Mouse (Mus musculus) lung, postnatal 0 days (tissue): ENCODE data around the gene Lrrc20. TPM values are rescaled to one million over a fixed set of nuclear protein-coding genes. Genes with fewer than 3 reads are reported as not detected.

Experiments
- ATAC-seq: fragments of 200-750 bp; cut with Nextera tagmentation; 2 replicates; pipeline ENCODE4 v1.8.0; 2017; ENCODE audit warnings: moderate library complexity
- DNase-seq: peaks from one replicate; pipeline ENCODE4 v3.0.0-alpha.2; 2016; ENCODE audit warnings: low spot score
- H3K27ac ChIP-seq: fragments of 300-500 bp; sonication (generic); 2 replicates; pipeline ENCODE4 v1.5.1; 2014; ENCODE audit warnings: antibody characterized with exemption, mild to moderate bottlenecking, low read length, mixed read lengths
- H3K27me3 ChIP-seq: fragments of 300-500 bp; sonication (generic); replicated peaks from 2 replicates; pipeline ENCODE4 v1.6.1; 2014; ENCODE audit warnings: low read length, mixed read lengths; ENCODE audit not compliant: insufficient read depth
- H3K36me3 ChIP-seq: fragments of 300-500 bp; sonication (generic); 2 replicates; pipeline ENCODE4 v1.6.1; 2014; ENCODE audit warnings: low read length, mixed read lengths; ENCODE audit not compliant: insufficient read depth
- H3K4me1 ChIP-seq: fragments of 300-500 bp; sonication (generic); 2 replicates; pipeline ENCODE4 v1.6.1; 2014; ENCODE audit warnings: antibody characterized with exemption, low read depth, low read length, mixed read lengths; ENCODE audit not compliant: insufficient read depth
- H3K4me2 ChIP-seq: fragments of 300-500 bp; sonication (generic); replicated peaks from 2 replicates; pipeline ENCODE4 v1.6.1; 2014; ENCODE audit warnings: low read depth, mild to moderate bottlenecking, low read length, moderate library complexity, mixed read lengths
- H3K4me3 ChIP-seq: fragments of 300-500 bp; sonication (generic); 2 replicates; pipeline ENCODE4 v1.5.1; 2014; ENCODE audit warnings: low read depth, low read length
- H3K9ac ChIP-seq: fragments of 300-500 bp; sonication (generic); replicated peaks from 2 replicates; pipeline ENCODE4 v1.6.1; 2014; ENCODE audit warnings: low read depth, mild to moderate bottlenecking
- H3K9me3 ChIP-seq: fragments of 300-500 bp; sonication (generic); 2 replicates; pipeline ENCODE4 v1.6.1; 2016; ENCODE audit warnings: low read length, mixed read lengths
- CTCF ChIP-seq: IDR thresholded peaks from 2 replicates; pipeline ENCODE4 v1.5.1; 2016; ENCODE audit warnings: antibody characterized with exemption, mild to moderate bottlenecking
- EP300 ChIP-seq: IDR thresholded peaks from 2 replicates; pipeline ENCODE4 v1.6.1; 2016; ENCODE audit warnings: antibody characterized with exemption, mild to moderate bottlenecking, control low read depth
- WGBS: fragments of 180-500 bp; shearing (Covaris S2); extraction: QIAGEN DNeasy Blood & Tissue Kit; methylation state at CpG from one replicate; pipeline ENCODE4 v1.1.7; 2014; 5-methylcytosine and 5-hydroxymethylcytosine counted together
- polyA plus RNA-seq: library from polyadenylated mRNA; unstranded; fragments of >200 nt; fragmentation: Nextera tagmentation; extraction: Ambion mirVana; gene quantifications from 2 replicates; pipeline ENCODE4 v1.2.1, GENCODE M21; 2015

Lrrc20 gene
- polyA plus RNA-seq, 1 experiment from 2014 or later: 5.8 TPM

DNA sequence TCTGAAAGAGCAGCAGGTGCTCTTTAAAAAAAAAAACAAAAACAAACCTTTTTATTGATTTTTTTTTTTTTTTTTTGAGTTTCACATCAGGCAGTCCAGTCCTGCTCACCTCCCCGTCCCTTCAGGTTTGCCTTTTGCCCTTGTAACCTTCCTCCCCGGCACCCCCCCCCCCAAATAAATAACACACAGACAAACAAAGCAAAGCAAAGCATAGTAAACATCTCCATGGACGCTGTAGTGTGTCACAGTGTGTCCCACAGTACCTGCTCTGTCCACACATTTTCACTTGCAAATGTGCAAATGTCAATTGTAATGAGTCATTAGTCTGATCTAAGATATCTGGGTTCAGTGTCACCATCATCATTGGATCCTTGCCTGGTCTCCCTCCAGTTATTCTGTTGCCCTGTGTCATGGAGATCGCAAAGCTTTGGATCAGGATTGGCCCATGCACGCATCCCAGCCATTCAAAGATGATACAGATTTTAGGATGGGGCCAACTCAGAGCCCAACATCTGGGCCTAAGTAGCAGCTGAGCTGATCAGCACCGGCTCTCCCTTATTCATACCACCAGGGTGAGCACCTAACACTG, 13.0 kb downstream of the Lrrc20 start:
- Histone ChIP-seq H3K27ac (no peak overlapping the region), H3K4me1 (no peaks in the 10 kb centered on the region), H3K9me3 (no peaks in the 10 kb centered on the region), H3K36me3 (no peaks in the 10 kb centered on the region), H3K4me3 (no peak overlapping the region), H3K27me3 (no peaks in the 10 kb centered on the region), H3K4me2 (no peak overlapping the region), H3K9ac (no peak overlapping the region)
- WGBS: 78% methylated on average over 6 of the region's 6 CpGs
- DNase-seq: no peak
- ATAC-seq: no peak
- TF ChIP-seq EP300 (no peak), CTCF (no peak)

DNA sequence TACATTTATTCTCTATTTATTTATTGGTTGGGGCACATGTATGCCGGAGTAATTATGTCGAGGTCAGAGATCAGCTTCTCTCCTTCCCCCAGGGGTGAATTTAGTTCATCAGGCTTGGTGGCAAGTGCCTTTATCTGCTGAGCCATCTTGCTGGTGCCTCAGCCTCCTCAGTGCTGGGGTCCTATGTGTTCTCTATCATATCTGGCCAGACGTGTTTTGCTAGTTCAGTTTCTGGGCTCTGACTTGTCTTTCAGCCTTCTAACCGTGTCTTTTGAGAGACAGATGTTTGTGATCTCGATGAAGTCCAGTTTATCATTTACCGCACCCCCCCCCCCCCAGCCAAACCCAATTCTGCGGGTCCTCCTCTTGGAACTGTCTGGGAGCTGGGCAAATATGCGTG, 16.0 kb downstream of the Lrrc20 start:
- no peaks in the 10 kb centered on the region for H3K9me3 ChIP-seq
- no peaks in the 10 kb centered on the region for H3K4me1 ChIP-seq
- no peak overlapping the region for H3K27ac ChIP-seq
- DNase-seq: no peak
- H3K9ac ChIP-seq: no peak overlapping the region
- H3K4me3 ChIP-seq: no peak overlapping the region
- TF ChIP-seq EP300 (no peak), CTCF (no peak)
- H3K27me3 ChIP-seq: no peaks in the 10 kb centered on the region
- no peak overlapping the region for H3K4me2 ChIP-seq
- WGBS: 31% methylated on average over 8 of the region's 8 CpGs
- no peak for ATAC-seq
- H3K36me3 ChIP-seq: no peaks in the 10 kb centered on the region

DNA sequence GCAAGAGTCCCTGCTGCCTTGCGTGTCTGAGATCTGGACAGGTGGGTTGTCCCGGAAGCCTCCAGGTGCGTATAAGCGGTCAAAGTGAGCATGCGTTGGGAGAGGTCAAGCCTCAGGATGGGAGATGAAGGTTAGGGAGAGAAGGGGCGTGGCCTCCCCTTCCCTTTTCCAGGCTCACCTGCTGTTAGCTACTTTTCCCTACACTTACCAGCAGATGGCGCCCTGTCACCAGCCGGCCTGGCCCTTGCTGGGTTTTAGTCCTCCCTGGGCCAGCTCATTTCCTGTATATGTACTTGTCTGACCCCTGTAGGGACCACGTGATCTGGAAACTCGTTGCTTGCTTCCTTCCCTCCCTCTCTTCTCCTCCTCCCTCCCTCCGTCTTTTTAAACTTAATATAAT, 16.4 kb downstream of the Lrrc20 start:
- no peak overlapping the region for H3K9ac ChIP-seq
- DNase-seq (peak; percentile 94), ATAC-seq (peak; percentile 89)
- H3K4me2 ChIP-seq: no peak overlapping the region
- no peaks in the 10 kb centered on the region for H3K36me3 ChIP-seq
- 8% methylated on average over 11 of the region's 11 CpGs for WGBS
- no peak overlapping the region for H3K4me3 ChIP-seq
- H3K4me1 ChIP-seq: no peaks in the 10 kb centered on the region
- no peaks in the 10 kb centered on the region for H3K9me3 ChIP-seq
- no peaks in the 10 kb centered on the region for H3K27me3 ChIP-seq
- TF ChIP-seq EP300 (no peak), CTCF (peak; percentile 98)
- no peak overlapping the region for H3K27ac ChIP-seq

DNA sequence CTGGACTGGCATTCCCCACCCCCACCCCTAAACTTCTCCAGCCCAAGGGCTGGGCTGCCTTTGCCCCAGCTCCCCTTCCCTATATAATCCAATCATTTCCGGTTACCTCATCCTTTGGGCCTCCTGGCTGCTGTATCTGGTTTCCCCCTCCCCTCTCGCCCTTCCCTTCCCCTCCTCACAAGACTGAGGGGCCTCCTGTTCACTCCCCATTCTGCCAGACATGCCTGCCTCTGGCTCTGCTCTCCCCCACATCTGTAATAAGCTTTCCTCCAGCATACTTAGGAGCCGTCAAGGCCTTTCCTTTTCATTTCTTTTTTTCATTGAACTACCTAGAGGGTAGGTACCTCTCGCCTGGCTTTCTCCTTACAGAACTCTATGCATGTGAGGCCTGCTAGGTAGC, 19.9 kb downstream of the Lrrc20 start:
- H3K4me2 ChIP-seq: no peak overlapping the region
- no peak overlapping the region for H3K9ac ChIP-seq
- 53% methylated on average over 4 of the region's 4 CpGs for WGBS
- no peaks in the 10 kb centered on the region for H3K27me3 ChIP-seq
- H3K9me3 ChIP-seq: no peaks in the 10 kb centered on the region
- no peaks in the 10 kb centered on the region for H3K4me1 ChIP-seq
- no peak overlapping the region for H3K27ac ChIP-seq
- H3K36me3 ChIP-seq: no peaks in the 10 kb centered on the region
- DNase-seq: no peak
- no peak for TF ChIP-seq CTCF
- no peak for TF ChIP-seq EP300
- no peak for ATAC-seq
- no peak overlapping the region for H3K4me3 ChIP-seq

- DNase-seq: no peak
- no peak for ATAC-seq
- WGBS: 59% methylated on average over 9 of the region's 9 CpGs
- Histone ChIP-seq H3K9me3 (no peaks in the 10 kb centered on the region), H3K36me3 (no peaks in the 10 kb centered on the region), H3K27me3 (no peaks in the 10 kb centered on the region), H3K9ac (no peak overlapping the region), H3K27ac (no peak overlapping the region), H3K4me2 (no peak overlapping the region), H3K4me1 (no peaks in the 10 kb centered on the region), H3K4me3 (no peak overlapping the region)
- TF ChIP-seq CTCF: no peak
- TF ChIP-seq EP300: no peak
Observed at GRCm38 (mm10) chr10:61496231-61496630, 20.6 kb downstream of the Lrrc20 start.

GRCm38 (mm10) chr10:61499505-61500466, 24.2 kb downstream of the Lrrc20 start:
- H3K4me1 ChIP-seq: no peaks in the 10 kb centered on the region
- no peak overlapping the region for H3K9ac ChIP-seq

More at GRCm38 (mm10) chr10:61499505-61500466, 24.2 kb downstream of the Lrrc20 start:
- no peaks in the 10 kb centered on the region for H3K9me3 ChIP-seq
- TF ChIP-seq CTCF: no peak
- no peak for TF ChIP-seq EP300
- H3K4me2 ChIP-seq: no peak overlapping the region
- no peaks in the 10 kb centered on the region for H3K36me3 ChIP-seq
- DNase-seq (no peak), ATAC-seq (no peak)
- no peaks in the 10 kb centered on the region for H3K27me3 ChIP-seq
- no peak overlapping the region for H3K4me3 ChIP-seq
- H3K27ac ChIP-seq: no peak overlapping the region
- 77% methylated on average over 20 of the region's 20 CpGs for whole genome bisulfite sequencing
